Mouse (Mus musculus): ENCODE results near the gene Gm10696. TPM values are rescaled to one million over a fixed set of nuclear protein-coding genes. Genes with fewer than 3 reads are reported as not detected.
"Not testable (repeated sequence)": the region's sequence is repeated elsewhere in the genome, so short reads cannot be mapped to it uniquely, and the experiment has no call there.

Gene Gm10696
- polyA plus RNA-seq (2015; fragmentation: Nextera tagmentation; extraction: Ambion mirVana), result not detected in 2 replicates

DNA sequence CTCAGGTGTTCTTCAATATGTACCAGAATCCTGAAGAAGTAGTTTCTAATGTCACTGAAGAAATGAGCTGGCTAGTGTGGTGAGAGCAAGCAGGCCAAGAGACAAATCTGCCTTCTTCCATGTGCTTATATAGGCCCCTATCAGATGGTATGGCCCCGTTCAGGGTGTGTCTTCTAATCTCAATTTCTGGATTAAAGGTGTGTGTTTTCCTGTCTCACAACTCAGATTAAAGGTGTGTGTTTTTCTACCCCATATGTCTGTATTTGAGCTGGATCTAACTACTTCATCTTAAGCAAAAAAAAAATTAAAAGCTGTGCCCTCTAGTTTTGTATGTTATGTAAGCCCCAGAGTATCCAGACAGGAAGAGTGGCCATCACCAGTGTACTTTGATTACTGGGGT lies at the start of gene Gm10696:
Gene Gm10696 (minus strand): TSS at position 101 of the 400 bp plus-strand sequence.
- not testable (repeated sequence) for H3K4me2 ChIP-seq (replicated peaks); H3K4me1 ChIP-seq; ATAC-seq (ENCODE audit: low FRiP score, low read depth); H3K27ac ChIP-seq; H3K9ac ChIP-seq; H3K36me3 ChIP-seq; H3K27me3 ChIP-seq; H3K4me3 ChIP-seq; H3K9me3 ChIP-seq
- 77% methylated on average over 1 of the region's 1 CpGs for WGBS

DNA sequence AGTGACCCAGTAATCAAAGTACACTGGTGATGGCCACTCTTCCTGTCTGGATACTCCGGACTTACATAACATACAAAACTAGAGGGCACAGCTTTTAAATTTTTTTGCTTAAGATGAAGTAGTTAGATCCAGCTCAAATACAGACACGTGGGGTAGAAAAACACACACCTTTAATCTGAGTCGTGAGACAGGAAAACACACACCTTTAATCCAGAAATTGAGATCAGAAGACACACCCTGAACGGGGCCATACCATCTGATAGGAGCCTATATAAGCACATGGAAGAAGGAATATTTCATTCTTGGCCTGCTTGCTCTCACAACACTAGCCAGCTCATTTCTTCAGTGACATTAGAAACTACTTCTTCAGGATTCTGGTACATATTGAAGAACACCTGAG lies 18.4 kb upstream of the Gm10696 start, which contains the start of gene Gm5286:
Gene Gm5286 (plus strand): TSS at position 301 of the 400 bp plus-strand sequence.
- not testable (repeated sequence) for ATAC-seq (ENCODE audit: low FRiP score, low read depth); H3K27ac ChIP-seq; H3K4me2 ChIP-seq (replicated peaks); H3K9me3 ChIP-seq; H3K36me3 ChIP-seq; H3K27me3 ChIP-seq; H3K9ac ChIP-seq; H3K4me1 ChIP-seq; H3K4me3 ChIP-seq
- 96% methylated on average over 3 of the region's 4 CpGs for WGBS

DNA sequence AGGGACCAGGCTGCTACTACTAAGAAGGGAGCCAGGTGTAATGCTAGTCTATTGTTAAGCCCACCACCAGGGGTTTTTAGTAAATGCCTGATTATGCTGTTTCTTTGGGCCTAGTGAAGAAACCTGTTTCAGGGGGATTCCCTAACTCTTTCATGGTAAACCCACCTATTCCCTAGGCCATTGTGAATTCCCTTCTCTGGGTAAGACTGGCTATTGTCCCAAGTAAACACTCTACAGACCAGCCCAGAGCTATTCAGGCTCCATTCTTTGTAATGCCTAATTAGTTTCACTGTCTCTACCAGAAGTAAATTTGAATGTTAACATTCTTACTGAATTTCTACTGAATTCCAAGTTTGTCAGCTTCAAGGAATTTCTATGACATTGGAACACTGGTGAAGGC lies 10.6 kb downstream of the Gm10696 start:
- not testable (repeated sequence) for ATAC-seq (ENCODE audit: low FRiP score, low read depth)

More for the DNA sequence above, 10.6 kb downstream of the Gm10696 start:
- H3K27ac ChIP-seq; H3K9ac ChIP-seq; H3K4me3 ChIP-seq; H3K36me3 ChIP-seq; H3K27me3 ChIP-seq; H3K4me2 ChIP-seq (replicated peaks); H3K4me1 ChIP-seq; H3K9me3 ChIP-seq: not testable (repeated sequence)

Other genes starting within 250 kb of the Gm10696 start
- not detected in 2 replicates for gene Gm9117, start 234.7 kb downstream of the Gm10696 start, polyA plus RNA-seq (2015; fragmentation: Nextera tagmentation; extraction: Ambion mirVana)
- gene Tdpoz5, start 216.9 kb downstream of the Gm10696 start, polyA plus RNA-seq (2015; fragmentation: Nextera tagmentation; extraction: Ambion mirVana), result not detected in 2 replicates
- not detected in 2 replicates for gene Gm9125, start 123.3 kb downstream of the Gm10696 start, polyA plus RNA-seq (2015; fragmentation: Nextera tagmentation; extraction: Ambion mirVana)
- gene Gm10697, start 105.5 kb downstream of the Gm10696 start, polyA plus RNA-seq (2015; fragmentation: Nextera tagmentation; extraction: Ambion mirVana), result not detected in 2 replicates
- gene Gm5286, start 18.5 kb upstream of the Gm10696 start, polyA plus RNA-seq (2015; fragmentation: Nextera tagmentation; extraction: Ambion mirVana), result not detected in 2 replicates
- gene Gm4778, start 85.8 kb upstream of the Gm10696 start, polyA plus RNA-seq (2015; fragmentation: Nextera tagmentation; extraction: Ambion mirVana), result not detected in 2 replicates
- gene Them4, start 131.9 kb upstream of the Gm10696 start, polyA plus RNA-seq (2015; fragmentation: Nextera tagmentation; extraction: Ambion mirVana), result 11.2 and 11.5 TPM in 2 replicates
- 2.3 and 2.4 TPM in 2 replicates for gene Them5, start 163.9 kb upstream of the Gm10696 start, polyA plus RNA-seq (2015; fragmentation: Nextera tagmentation; extraction: Ambion mirVana)
- 2.5 and 3.1 TPM in 2 replicates for gene C2cd4d, start 184.2 kb upstream of the Gm10696 start, polyA plus RNA-seq (2015; fragmentation: Nextera tagmentation; extraction: Ambion mirVana)
- 0.98 and 1.0 TPM in 2 replicates for gene Rorc, start 194.6 kb upstream of the Gm10696 start, polyA plus RNA-seq (2015; fragmentation: Nextera tagmentation; extraction: Ambion mirVana)
- gene Lingo4, start 220.3 kb upstream of the Gm10696 start, polyA plus RNA-seq (2015; fragmentation: Nextera tagmentation; extraction: Ambion mirVana), result 0.06 and 0.14 TPM in 2 replicates
- gene Tdrkh, start 235.1 kb upstream of the Gm10696 start, polyA plus RNA-seq (2015; fragmentation: Nextera tagmentation; extraction: Ambion mirVana), result 8.4 and 8.9 TPM in 2 replicates